Mouse (Mus musculus): ENCODE results near the gene Gja8. TPM values are rescaled to one million over a fixed set of nuclear protein-coding genes. Genes with fewer than 3 reads are reported as not detected.

The Gja8 gene
- total and polyA plus RNA-seq, 3 experiments: 0.04 TPM; not detected in 1

GRCm38 (mm10) chr3:96874808-96875571 lies 50.8 kb downstream of the Gja8 start:
- no peak for TF ChIP-seq ETS1 (IDR thresholded peaks at IDR 0.05; ENCODE audit: low read depth, low read length)
- TF ChIP-seq USF2 (IDR thresholded peaks at IDR 0.05; ENCODE audit: borderline replicate concordance in 1 of 2, insufficient read depth in 1 of 2, low read depth in 1 of 2, low read length in 2 of 2): no peak
- TF ChIP-seq POLR2AphosphoS5 (IDR thresholded peaks at IDR 0.05; ENCODE audit: borderline replicate concordance, low read depth, low read length): no peak
- TF ChIP-seq GATA1 (IDR thresholded peaks at IDR 0.05; ENCODE audit: low read depth, low read length): no peak
- DNase-seq (ENCODE audit: low read depth, low spot score): no peak
- no peaks in the 10 kb centered on the region for H3K9me3 ChIP-seq (replicated peaks; ENCODE audit: insufficient read depth, low read length)

GRCm38 (mm10) chr3:96872501-96872900 lies 53.3 kb downstream of the Gja8 start:
- Histone ChIP-seq H3K36me3 (ENCODE audit: control insufficient read depth in 1 of 2, insufficient read depth in 2 of 2, low read length in 2 of 2) (peaks cover 0 to 43% of the 10 kb centered on the region in 2 experiments; a peak in 2 of 4 replicates), H3K9ac (ENCODE audit: control insufficient read depth, low read depth, low read length, poor library complexity, severe bottlenecking) (no peak overlapping the region), H3K79me2 (ENCODE audit: control insufficient read depth, insufficient read depth, low read length, poor library complexity) (no peaks in the 10 kb centered on the region), H3K27me3 (ENCODE audit: control insufficient read depth in 1 of 2, insufficient read depth in 2 of 2, low read length in 2 of 2) (no peaks in the 10 kb centered on the region), H3K4me1 (ENCODE audit: control insufficient read depth in 1 of 2, insufficient read depth in 2 of 2, low read length in 2 of 2) (no peaks in the 10 kb centered on the region), H3K27ac (ENCODE audit: control insufficient read depth, low read depth, low read length) (no peak overlapping the region), H3K4me3 (ENCODE audit: control insufficient read depth in 1 of 2, insufficient read depth in 1 of 2, low read depth in 2 of 2, low read length in 2 of 2) (no peak overlapping the region), H3K9me3 (replicated peaks; ENCODE audit: insufficient read depth, low read length) (no peaks in the 10 kb centered on the region)
- DNase-seq (ENCODE audit: low read depth, low spot score): no peak
- TF ChIP-seq TBP (IDR thresholded peaks at IDR 0.05; ENCODE audit: low read depth, low read length) (no peak), MEF2A (IDR thresholded peaks at IDR 0.05; ENCODE audit: extremely low read depth, insufficient replicate concordance, low read depth, low read length, poor library complexity, severe bottlenecking) (no peak), MXI1 (IDR thresholded peaks at IDR 0.05; ENCODE audit: low read depth, low read length) (no peak), GATA1 (IDR thresholded peaks at IDR 0.05; ENCODE audit: low read depth, low read length) (no peak), POLR2AphosphoS2 (IDR thresholded peaks at IDR 0.05; ENCODE audit: low read length) (no peak), EP300 (IDR thresholded peaks at IDR 0.05; ENCODE audit: low read depth in 1 of 2, low read length in 2 of 2) (no peak), NRF1 (IDR thresholded peaks at IDR 0.05; ENCODE audit: insufficient read depth, low read depth, low read length, poor library complexity, severe bottlenecking) (no peak), ELF1 (IDR thresholded peaks at IDR 0.05; ENCODE audit: low read depth, low read length) (no peak), SMC3 (IDR thresholded peaks at IDR 0.05; ENCODE audit: low read depth, low read length) (no peak), USF2 (IDR thresholded peaks at IDR 0.05; ENCODE audit: borderline replicate concordance in 1 of 2, insufficient read depth in 1 of 2, low read depth in 1 of 2, low read length in 2 of 2) (no peak)

More at GRCm38 (mm10) chr3:96874808-96875571, 50.8 kb downstream of the Gja8 start:
- Histone ChIP-seq H3K36me3 (ENCODE audit: control insufficient read depth in 1 of 2, insufficient read depth in 2 of 2, low read length in 2 of 2) (peaks cover 0 to 41% of the 10 kb centered on the region in 2 experiments; a peak in 2 of 4 replicates), H3K79me2 (ENCODE audit: control insufficient read depth, insufficient read depth, low read length, poor library complexity) (no peaks in the 10 kb centered on the region), H3K9ac (ENCODE audit: control insufficient read depth, low read depth, low read length, poor library complexity, severe bottlenecking) (no peak overlapping the region), H3K27ac (ENCODE audit: control insufficient read depth, low read depth, low read length) (no peak overlapping the region), H3K4me1 (ENCODE audit: control insufficient read depth in 1 of 2, insufficient read depth in 2 of 2, low read length in 2 of 2) (no peaks in the 10 kb centered on the region), H3K4me3 (ENCODE audit: control insufficient read depth in 1 of 2, insufficient read depth in 1 of 2, low read depth in 2 of 2, low read length in 2 of 2) (no peak overlapping the region), H3K27me3 (ENCODE audit: control insufficient read depth in 1 of 2, insufficient read depth in 2 of 2, low read length in 2 of 2) (no peaks in the 10 kb centered on the region)
